Mouse (Mus musculus) frontal cortex, postnatal 14 days (tissue): ENCODE results near the gene P3h4.

Experiments used
- DNase-seq, 2 experiments: peaks; one replicate each; pipeline ENCODE4 v3.0.0; 2022; ENCODE audit warnings: low spot score in 2 of 2

Gene P3h4

DNA sequence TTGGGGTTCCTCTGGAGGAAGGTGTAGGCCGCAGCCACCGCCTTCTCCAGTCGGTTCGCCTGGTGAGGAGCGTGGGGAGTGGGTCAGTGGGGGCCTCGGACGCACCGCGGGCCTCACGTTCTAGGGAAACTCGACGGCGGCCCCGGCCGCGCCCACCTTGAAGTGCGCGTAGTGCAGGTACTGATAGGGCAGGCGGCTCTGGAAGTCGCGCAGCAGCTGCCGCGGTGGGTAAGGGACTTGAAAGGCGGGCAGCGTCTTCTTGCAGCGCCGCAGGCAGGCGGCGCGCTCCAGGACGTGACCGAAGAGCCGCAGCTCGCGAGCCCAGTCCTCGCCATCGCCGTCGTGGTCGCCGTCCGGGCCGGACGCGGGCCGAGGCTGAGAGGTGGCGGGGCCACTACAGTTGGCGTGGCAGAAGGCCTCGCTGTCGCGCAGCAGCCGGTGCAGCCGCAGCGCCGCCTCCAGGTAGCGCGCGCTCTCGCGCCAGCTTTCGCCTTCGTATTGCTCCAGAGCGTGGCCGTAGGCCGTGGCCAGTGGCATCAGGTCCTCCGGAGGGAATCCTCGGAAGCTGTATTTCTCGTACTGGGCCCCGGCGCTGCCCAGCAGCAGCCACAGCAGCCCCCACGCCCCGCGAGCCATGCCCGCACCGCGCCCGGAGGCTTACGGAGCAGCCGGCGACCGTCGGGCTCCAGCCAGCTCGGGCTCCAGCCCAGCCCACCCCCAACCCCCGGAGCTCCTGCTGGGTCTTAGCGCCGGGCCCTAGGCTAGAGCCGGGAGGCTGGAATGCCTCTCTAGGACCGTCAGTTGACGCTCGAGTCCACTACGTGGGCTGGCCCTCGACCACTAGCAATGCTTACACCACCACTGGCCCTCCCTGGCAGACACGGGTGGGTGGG, at the start of gene P3h4:
Gene P3h4, minus strand, starts transcription at position 816 of the 893 bp plus-strand sequence.
- peak in 1 of 2 experiments; percentile 62 for DNase-seq

- DNase-seq: no peak
Measured at GRCm38 (mm10) chr11:100462699-100463098, 48.1 kb upstream of the P3h4 start.

DNA sequence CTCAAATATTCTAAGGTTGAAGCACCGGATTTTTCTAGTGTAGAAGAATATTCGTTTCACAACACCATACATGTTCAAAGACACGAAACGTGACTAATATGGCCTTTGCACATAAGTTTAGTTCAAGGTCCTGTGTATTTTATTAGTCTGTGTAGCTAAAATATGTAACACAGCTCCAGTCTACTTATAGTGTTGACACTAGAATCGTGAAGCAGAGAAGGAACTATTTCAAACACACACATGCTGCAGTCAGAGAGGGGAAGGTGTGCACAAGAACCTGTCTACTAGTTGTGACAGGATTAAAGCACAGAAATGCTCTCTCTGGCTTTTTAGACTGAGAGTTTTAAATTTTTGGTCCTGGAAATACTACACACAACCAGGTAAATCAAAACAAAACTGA, 43.1 kb upstream of the P3h4 start:
- DNase-seq: no peak

DNA sequence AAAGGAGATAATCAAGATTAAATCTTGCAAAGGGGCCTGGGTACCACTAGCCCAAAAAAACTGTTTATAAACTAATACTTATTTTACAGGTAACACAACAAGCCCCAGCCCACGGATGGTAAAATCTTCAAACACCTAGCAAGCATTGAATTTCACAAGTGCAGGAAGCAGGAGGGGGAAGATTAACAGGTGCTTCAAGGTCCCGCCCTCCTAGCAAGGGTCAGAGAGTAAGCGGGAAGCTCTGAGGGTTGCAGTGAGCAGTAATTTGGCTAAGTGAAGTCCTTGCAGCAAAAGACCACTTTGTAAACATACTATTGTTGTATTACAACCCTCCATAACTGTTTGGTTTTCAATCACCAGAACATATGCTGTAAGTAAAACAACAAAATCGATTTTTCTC, 42.6 kb upstream of the P3h4 start:
- DNase-seq: no peak

GRCm38 (mm10) chr11:100442625-100443024, 28.0 kb upstream of the P3h4 start:
- no peak for DNase-seq

- DNase-seq: no peak
Measured at GRCm38 (mm10) chr11:100441797-100442196, 27.2 kb upstream of the P3h4 start, which contains the start of the genes Nt5c3b and Klhl10. Nt5c3b (minus strand) TSS chr11:100441808. Klhl10 (plus strand) TSS chr11:100441917.

GRCm38 (mm10) chr11:100440691-100441522, 26.3 kb upstream of the P3h4 start:
- DNase-seq: peak; percentile 68 to 71

- DNase-seq: no peak
Measured at GRCm38 (mm10) chr11:100437901-100438300, 23.3 kb upstream of the P3h4 start.

DNA sequence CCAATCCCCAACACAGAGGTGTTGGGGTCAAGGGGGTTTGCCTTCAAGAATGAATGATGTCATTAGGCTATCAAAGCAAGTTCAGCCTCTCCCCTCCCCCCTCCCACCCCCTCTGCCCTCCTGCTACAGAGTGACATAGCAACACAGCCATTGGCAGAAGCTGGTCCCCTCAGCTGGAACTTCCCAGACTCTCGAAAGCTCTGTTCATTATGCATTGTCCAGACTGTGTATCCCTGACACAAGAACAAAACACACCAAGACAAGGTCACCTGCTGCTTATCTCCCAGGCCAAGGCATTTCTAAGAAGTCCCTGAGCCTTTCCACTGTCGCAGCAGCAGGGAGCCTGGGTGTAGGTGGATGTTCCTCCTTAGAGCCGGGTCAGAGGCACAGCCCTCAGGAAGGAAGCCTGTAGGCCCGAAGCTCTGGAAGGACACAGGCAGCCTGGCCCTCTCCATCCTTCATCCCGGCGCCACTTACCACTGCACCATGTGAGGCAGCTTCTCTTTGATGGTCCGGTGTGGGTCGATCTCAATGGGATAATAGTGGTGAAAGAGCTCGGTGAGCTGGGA, 21.1 kb upstream of the P3h4 start:
- no peak for DNase-seq

GRCm38 (mm10) chr11:100432002-100432401, 17.4 kb upstream of the P3h4 start:
- no peak for DNase-seq

DNA sequence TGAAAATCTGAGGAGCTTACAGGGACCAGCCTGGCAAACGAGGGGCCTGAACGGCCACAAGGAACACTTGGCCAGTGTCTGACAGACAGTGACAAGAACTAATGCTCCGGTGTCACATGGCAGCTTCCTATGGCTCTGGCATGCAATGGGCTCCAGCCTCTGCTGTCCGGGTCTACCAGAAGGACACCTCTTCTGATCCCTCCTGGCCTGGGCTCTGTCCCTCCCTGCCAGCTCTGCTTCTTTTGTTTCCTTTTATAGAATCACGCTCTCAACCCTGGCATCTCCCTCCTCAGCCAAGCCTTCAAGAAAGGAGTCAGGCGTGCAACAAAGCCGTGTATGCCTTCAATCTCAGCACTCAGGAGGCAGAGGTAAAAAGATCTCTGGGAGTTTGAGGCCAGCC, 15.4 kb upstream of the P3h4 start:
- no peak for DNase-seq

- no peak for DNase-seq
Measured at GRCm38 (mm10) chr11:100428612-100429199, 14.1 kb upstream of the P3h4 start.

DNA sequence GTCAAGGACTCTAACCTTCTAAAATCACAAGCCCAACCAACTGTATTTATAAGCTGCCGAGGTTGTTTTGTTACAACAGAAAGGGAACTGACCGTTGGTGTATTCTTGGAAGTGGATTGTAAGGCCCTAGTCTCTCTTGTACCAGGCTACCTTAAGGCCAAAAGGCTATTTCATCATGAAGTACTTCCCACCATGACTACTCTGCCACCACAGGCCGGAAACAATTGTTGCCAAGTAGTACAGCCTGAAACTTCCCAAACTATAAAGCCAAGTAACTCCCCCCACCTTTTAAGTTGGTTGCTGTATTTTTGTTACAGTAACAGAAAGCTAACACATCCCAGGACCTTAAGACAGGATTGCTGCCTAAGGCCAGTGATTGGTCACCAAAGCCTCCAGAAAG, 12.2 kb upstream of the P3h4 start:
- no peak for DNase-seq

DNA sequence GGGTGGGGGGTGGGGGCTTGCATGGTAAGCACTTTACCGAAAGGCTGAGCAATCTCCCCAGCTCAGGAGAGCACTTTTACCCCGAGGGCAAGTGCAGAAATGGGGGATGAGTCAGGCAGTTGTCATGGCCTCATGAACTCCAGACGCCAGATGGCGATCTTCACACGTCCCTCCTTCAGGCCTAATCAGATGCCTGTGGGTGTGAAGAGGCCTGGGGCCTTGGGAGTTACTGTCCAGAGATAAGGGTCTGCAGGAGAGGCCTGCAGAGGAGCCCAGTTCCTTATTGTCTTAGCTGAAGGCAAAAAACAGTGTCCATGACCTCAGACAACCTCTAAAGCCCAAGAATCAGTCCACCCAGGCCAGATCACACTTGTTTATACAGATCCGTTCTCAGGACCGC, 11.2 kb upstream of the P3h4 start:
- DNase-seq: peak in 1 of 2 experiments; percentile 60

DNA sequence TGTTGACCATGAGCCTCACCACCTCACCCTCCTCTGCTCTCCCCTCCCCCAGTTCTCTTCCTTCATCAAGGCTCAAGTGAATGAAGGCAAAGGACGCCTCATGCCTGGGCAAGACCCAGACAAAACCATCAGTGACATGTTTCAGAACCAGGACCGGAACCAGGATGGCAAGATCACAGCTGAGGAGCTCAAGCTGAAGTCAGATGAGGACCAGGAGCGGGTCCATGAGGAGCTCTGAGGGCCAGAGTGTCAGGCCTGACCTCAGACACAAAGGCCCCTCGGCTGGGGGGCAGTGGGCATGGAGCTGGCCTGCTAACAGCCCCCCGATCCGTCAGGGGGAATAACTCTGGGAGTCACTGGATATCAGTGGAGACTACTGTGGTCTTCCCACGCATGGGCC, 9.2 kb upstream of the P3h4 start:
- DNase-seq: no peak

GRCm38 (mm10) chr11:100421537-100421936, 6.9 kb upstream of the P3h4 start:
- no peak for DNase-seq

DNA sequence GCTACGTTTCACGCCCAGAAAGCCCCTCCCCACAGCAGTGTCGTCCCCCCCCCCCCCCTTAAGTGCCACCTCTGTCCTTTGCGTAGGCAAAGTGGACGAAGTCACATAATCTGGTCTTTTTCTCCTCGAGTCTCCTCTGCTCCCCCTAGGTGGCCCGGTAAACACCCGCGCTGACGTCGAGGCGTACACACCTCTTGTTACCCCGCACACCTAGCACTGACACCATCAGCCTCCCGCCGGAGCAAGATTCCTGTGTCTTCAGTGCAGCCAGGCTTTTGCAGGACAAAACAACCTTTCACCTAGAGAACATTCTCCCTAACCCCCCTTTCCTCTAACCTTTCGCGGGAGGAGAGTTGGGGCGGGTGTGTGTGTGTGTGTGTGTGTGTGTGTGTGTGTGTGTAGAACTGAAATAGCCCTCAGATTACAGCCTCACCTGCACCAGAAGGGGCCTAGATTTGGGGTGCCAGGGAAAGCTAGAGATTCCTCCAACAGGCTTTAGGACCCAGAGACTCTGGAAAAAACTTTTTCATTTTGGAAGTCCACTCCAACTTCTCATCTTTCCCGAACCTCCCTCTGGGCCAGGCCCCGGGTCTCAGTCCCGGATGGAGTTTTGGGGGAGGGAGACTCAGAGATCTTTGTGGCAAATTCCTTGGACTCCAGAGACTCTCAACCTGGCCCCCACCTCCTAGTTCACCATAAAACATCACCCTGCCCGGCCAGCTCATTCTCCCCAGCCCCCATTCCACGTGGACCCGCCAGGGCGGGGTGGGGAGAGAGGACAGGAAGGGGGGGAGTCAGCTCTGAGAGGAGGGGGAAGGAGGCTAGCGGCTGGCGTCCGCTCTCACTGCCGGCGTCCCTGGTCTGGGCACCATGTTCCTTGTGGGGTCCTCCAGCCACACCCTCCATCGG, 532 bp upstream of the P3h4 start, which contains the start of gene Fkbp10:
Gene Fkbp10, plus strand, starts transcription at position 784 of the 909 bp plus-strand sequence.
- DNase-seq: no peak

GRCm38 (mm10) chr11:100413541-100413940, 1.1 kb downstream of the P3h4 start:
- DNase-seq: no peak

- no peak for DNase-seq
Measured at GRCm38 (mm10) chr11:100411736-100412135, 2.9 kb downstream of the P3h4 start.

GRCm38 (mm10) chr11:100409686-100410085, 5.0 kb downstream of the P3h4 start:
- DNase-seq: no peak
